Mouse (Mus musculus): ENCODE data around the gene Tacr1.

- TF ChIP-seq POLR2A (IDR thresholded peaks at IDR 0.05; ENCODE audit: borderline replicate concordance, extremely low read depth, insufficient read depth, insufficient read length, poor library complexity, severe bottlenecking) (no peak), CTCF (IDR thresholded peaks at IDR 0.05; ENCODE audit: borderline replicate concordance, extremely low read depth, insufficient read depth, insufficient read length) (0 out of 2 replicates have a peak, but pooled peaks have one; percentile 8)
Observed at GRCm38 (mm10) chr6:82383556-82383955, 18.6 kb upstream of the Tacr1 start.

All from brain, embryonic 14.5 days (tissue).